Mouse (Mus musculus) thymus, postnatal 25 days (tissue): Measurements from ENCODE around the gene Yipf2.
A peak's percentile ranks its signal among the peaks of the same experiment; 100 is the strongest.
"Not testable (repeated sequence)": the region's sequence is repeated elsewhere in the genome, so short reads cannot be mapped to it uniquely, and the experiment has no call there.

ENCODE experiments used
- DNase-seq: peaks from one replicate; pipeline ENCODE4 v3.0.0; 2022

Gene Yipf2

DNA sequence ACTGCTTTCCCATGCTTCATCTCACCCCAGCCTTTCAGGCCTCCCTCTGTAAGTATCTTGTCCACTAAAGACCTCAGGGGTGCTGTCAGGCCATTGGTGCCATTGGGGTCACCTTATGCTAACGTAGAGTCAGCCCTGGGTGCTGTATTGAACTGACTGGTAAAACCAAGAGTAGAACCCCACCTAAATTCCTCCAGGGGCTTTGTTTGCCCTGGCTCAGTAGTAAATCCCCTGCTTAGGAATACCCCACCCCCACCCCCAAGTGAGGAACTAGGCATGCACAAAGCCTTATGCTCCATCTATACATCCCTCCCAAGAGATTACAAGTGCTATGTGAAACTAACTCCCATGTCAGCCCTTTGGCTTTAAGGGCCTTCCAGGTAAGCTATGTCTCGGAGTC, 35.1 kb downstream of the Yipf2 start:
- no peak for DNase-seq

- DNase-seq = no peak
These were observed 35.6 kb downstream of the Yipf2 start for GRCm38 (mm10) chr9:21556996-21557395.

GRCm38 (mm10) chr9:21555198-21555742, 37.4 kb downstream of the Yipf2 start:
- no peak for DNase-seq

GRCm38 (mm10) chr9:21553607-21554273, 38.9 kb downstream of the Yipf2 start:
- DNase-seq = no peak

DNA sequence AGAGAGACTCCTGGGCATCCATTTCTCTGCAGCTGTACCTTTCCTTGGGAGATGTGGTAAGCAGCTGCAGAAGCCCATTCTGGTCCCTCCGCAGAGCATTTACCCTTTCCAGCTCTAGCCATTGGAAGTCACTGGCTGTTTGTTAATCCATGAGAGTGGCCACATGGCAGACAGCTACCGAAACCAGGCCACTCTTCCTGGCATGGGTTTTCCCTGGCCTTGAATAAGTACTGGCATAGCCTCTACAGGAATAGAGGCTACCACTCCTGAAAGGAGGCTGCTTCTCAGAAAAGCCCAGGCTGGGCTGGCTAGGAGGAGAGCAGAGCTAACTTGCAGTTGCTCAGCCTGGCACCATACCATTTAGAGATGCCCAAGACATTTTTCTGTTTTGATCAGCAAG, 41.6 kb downstream of the Yipf2 start:
- DNase-seq = no peak

- DNase-seq = no peak
These were observed 45.3 kb downstream of the Yipf2 start for GRCm38 (mm10) chr9:21547075-21547941.

GRCm38 (mm10) chr9:21546789-21547074, 45.9 kb downstream of the Yipf2 start, which contains the start of gene Carm1:
TSS of gene Carm1 (plus strand) at chr9:21546894.
- no peak for DNase-seq

DNA sequence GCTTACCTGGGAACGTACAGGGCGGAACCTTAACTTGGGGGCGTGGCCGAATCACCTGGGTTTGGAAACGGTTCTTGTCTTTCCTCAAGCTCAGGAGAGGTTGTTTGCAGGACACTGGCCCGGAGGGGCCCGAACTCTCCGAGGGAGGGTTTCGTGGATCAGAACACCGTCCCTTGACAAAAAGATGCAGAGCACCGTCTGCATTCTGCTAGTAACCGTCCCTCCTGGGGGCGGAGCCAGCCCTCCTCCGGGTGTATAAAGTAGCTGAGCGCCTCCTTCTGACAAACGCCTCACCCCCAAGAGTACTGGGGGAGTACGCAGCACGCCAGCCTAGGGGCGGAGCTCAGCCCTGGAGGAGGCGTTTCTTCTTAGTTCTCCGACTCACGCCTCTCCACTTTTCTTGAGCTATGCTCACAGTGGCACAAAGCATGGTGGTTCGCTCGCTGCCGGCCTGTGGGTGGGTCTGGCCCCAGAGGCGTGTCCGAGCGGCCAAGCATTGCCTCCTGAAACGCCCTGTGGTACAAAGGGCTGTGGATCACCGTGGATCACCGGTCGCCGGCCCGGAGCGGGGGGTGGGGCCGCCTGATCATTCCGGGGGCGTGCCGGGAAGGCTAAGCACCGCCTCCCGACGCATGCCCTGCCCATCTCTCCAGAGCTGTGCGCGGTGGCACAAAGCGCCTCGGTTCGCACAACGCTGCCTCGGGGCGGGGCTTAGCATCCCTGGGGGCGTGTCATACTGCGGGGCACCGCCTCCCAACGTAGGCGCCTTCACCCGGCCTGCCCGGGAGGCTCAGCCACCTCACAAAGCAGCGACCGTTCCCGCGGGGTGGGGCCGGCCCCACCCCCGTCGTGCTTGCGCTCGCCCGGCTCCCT, 46.5 kb downstream of the Yipf2 start:
- peak; percentile 100 for DNase-seq

- DNase-seq = no peak
These were observed 47.2 kb downstream of the Yipf2 start for GRCm38 (mm10) chr9:21545351-21545915.

DNA sequence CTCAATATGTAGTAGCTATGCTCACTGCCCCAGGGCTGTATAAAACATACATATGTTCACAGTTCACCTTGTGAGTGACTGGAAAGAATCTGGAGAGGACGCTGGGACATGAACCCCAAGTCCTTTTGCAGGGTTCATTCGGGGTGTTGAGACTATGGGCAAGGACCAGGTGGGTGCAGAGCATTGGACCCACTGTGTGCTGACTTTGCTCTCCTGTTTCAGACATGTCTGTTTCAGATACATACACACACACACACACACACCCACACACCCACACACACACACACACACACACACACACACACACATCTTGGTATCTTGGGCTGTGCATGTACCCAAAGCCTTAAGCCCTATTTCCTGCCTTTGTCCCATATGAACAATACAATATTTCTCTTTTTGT, 50.6 kb downstream of the Yipf2 start:
- not testable (repeated sequence) for DNase-seq

DNA sequence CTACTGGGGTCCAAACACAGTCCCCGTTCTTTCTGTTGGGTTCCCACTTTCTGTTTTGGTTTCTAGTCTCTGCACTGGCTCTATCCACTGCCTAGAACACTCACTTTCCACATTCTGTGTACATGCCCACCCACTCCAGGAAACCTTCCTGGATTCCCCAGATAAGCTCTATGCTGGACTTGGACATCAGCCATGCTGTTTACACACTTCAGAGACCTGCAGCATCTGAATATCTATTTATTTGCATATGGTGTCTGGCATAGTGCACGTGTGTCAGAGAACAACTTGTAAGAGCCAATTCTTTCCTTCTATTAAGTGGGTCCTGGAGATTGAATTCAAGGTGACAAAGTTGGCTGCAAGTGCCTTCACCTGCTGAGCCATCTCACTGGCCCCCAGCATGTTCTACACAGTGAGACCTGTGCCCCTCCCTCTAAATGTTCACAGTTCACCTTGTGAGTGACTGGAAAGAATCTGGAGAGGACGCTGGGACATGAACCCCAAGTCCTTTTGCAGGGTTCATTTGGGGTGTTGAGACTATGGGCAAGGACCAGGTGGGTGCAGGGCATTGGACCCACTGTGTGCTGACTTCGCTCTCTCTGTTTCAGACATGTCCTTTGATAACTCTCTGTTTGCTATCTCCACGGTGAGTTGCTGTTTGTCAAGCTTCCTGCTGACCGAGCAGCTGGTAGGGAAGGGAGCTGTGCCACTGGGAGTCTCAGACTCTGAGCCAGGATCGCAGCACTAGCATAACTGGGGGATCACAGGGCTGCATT, 52.5 kb downstream of the Yipf2 start:
- no peak for DNase-seq
